Mouse (Mus musculus) limb, embryonic 14.5 days (tissue): ENCODE measurements around the gene Kyat1. TPM values are rescaled to one million over a fixed set of nuclear protein-coding genes. Genes with fewer than 3 reads are reported as not detected.

ENCODE experiments used
- ATAC-seq: fragments of 200-750 bp; cut with Nextera tagmentation; 2 replicates; pipeline ENCODE4 v1.8.0; 2017; ENCODE audit warnings: low read depth, moderate number of reproducible peaks, moderate TSS enrichment; ENCODE audit not compliant: low FRiP score
- DNase-seq: peaks from one replicate; pipeline ENCODE4 v3.0.0-alpha.2; 2015; ENCODE audit warnings: low spot score
- H3K27ac ChIP-seq: fragments of 300-500 bp; sonication (generic); replicated peaks from 2 replicates; pipeline ENCODE4 v1.5.1; 2014; ENCODE audit warnings: low read depth, mild to moderate bottlenecking, low read length, moderate library complexity, mixed read lengths
- H3K27me3 ChIP-seq: fragments of 300-500 bp; sonication (generic); 2 replicates; pipeline ENCODE4 v1.6.1; 2014; ENCODE audit warnings: low read length, mixed read lengths; ENCODE audit not compliant: control insufficient read depth, insufficient read depth
- H3K36me3 ChIP-seq: fragments of 300-500 bp; sonication (generic); 2 replicates; pipeline ENCODE4 v1.6.1; 2014; ENCODE audit warnings: mild to moderate bottlenecking, low read length, moderate library complexity, mixed read lengths; ENCODE audit not compliant: control insufficient read depth, insufficient read depth
- H3K4me1 ChIP-seq: fragments of 300-500 bp; sonication (generic); 2 replicates; pipeline ENCODE4 v1.6.1; 2014; ENCODE audit warnings: antibody characterized with exemption, low read length, mixed read lengths; ENCODE audit not compliant: control insufficient read depth, insufficient read depth
- H3K4me2 ChIP-seq: fragments of 300-500 bp; sonication (generic); replicated peaks from 2 replicates; pipeline ENCODE4 v1.6.1; 2014; ENCODE audit warnings: low read depth, mild to moderate bottlenecking, low read length, moderate library complexity; ENCODE audit not compliant: severe bottlenecking
- H3K4me3 ChIP-seq: fragments of 300-500 bp; sonication (generic); replicated peaks from 2 replicates; pipeline ENCODE4 v1.5.1; 2014; ENCODE audit warnings: low read length
- H3K9ac ChIP-seq: fragments of 300-500 bp; sonication (generic); 2 replicates; pipeline ENCODE4 v1.6.1; 2014; ENCODE audit warnings: mild to moderate bottlenecking, low read depth, low read length, moderate library complexity; ENCODE audit not compliant: severe bottlenecking
- H3K9me3 ChIP-seq: fragments of 300-500 bp; sonication (generic); 2 replicates; pipeline ENCODE4 v1.6.1; 2016; ENCODE audit warnings: low read length; ENCODE audit not compliant: control insufficient read depth
- POLR2A ChIP-seq: fragments of 200-500 bp; IDR thresholded peaks from 2 replicates; pipeline ENCODE4 v1.8.0; 2012; ENCODE audit warnings: inconsistent platforms, mild to moderate bottlenecking, moderate library complexity, borderline replicate concordance; ENCODE audit not compliant: insufficient read depth, insufficient read length; ENCODE audit errors: extremely low read depth
- WGBS: fragments of 180-500 bp; shearing (Covaris S2); extraction: QIAGEN DNeasy Blood & Tissue Kit; methylation state at CpG from one replicate; pipeline ENCODE4 v1.1.7; 2014; 5-methylcytosine and 5-hydroxymethylcytosine counted together
- polyA plus RNA-seq, 2 experiments: library from polyadenylated mRNA; depleted of rRNA in 1 of 2; stranded (reverse) in 1 of 2; unstranded in 1 of 2; fragments of >200 nt; fragmentation: Nextera tagmentation in 1 of 2; extraction: Ambion mirVana in 1 of 2; gene quantifications; 2 replicates each; pipeline versions ENCODE4 v1.2.1 to v1.2.3; 2012 to 2014

The Kyat1 gene
- polyA plus RNA-seq (2012; rRNA removed) (24.5 and 30.3 TPM in 2 replicates), polyA plus RNA-seq (2014; fragmentation: Nextera tagmentation; extraction: Ambion mirVana) (10.2 and 10.3 TPM in 2 replicates)

GRCm38 (mm10) chr2:30205629-30206357 is at the start of gene Kyat1:
Gene Kyat1 (minus strand): TSS chr2:30205847.
- peak; percentile 94 for ATAC-seq

GRCm38 (mm10) chr2:30253809-30254208 is 48.2 kb upstream of the Kyat1 start:
- no peak for DNase-seq
- H3K4me1 ChIP-seq = 0 out of 2 replicates have a peak, but pooled peaks cover 3% of the 10 kb centered on the region
- H3K4me2 ChIP-seq = no peak overlapping the region
- H3K4me3 ChIP-seq = no peak overlapping the region
- TF ChIP-seq POLR2A = no peak
- no peaks in the 10 kb centered on the region for H3K27me3 ChIP-seq
- H3K36me3 ChIP-seq = peaks cover 75% of the 10 kb centered on the region
- no peak overlapping the region for H3K9ac ChIP-seq
- H3K27ac ChIP-seq = no peak overlapping the region
- WGBS = 68% methylated on average over 5 of the region's 5 CpGs
- H3K9me3 ChIP-seq = no peaks in the 10 kb centered on the region
- ATAC-seq = no peak

More at GRCm38 (mm10) chr2:30205629-30206357, at the start of gene Kyat1:
- peak; percentile 96 for DNase-seq
- Histone ChIP-seq H3K4me3 (peak within 1 kb of the TSS; percentile 63), H3K36me3 (no peaks in the 10 kb centered on the region), H3K4me1 (peaks cover 4% of the 10 kb centered on the region), H3K27me3 (no peaks in the 10 kb centered on the region), H3K9me3 (no peaks in the 10 kb centered on the region), H3K27ac (peak within 1 kb of the TSS; percentile 65), H3K4me2 (peak within 1 kb of the TSS; percentile 83), H3K9ac (peak within 1 kb of the TSS; percentile 63)
- under 1% methylated on average over 44 of the region's 44 CpGs for WGBS
- TF ChIP-seq POLR2A = no peak

GRCm38 (mm10) chr2:30252521-30252920 is 46.9 kb upstream of the Kyat1 start:
- no peak overlapping the region for H3K4me3 ChIP-seq
- no peak overlapping the region for H3K27ac ChIP-seq
- no peak for DNase-seq
- no peaks in the 10 kb centered on the region for H3K4me1 ChIP-seq
- H3K9ac ChIP-seq = no peak overlapping the region
- ATAC-seq = no peak
- TF ChIP-seq POLR2A = no peak
- no peaks in the 10 kb centered on the region for H3K9me3 ChIP-seq
- 80% methylated on average over 3 of the region's 3 CpGs for WGBS
- H3K27me3 ChIP-seq = no peaks in the 10 kb centered on the region
- no peak overlapping the region for H3K4me2 ChIP-seq
- H3K36me3 ChIP-seq = peaks cover 73% of the 10 kb centered on the region

- 75% methylated on average over 5 of the region's 5 CpGs for WGBS
- Histone ChIP-seq H3K9ac (no peak overlapping the region), H3K27ac (no peak overlapping the region), H3K4me3 (no peak overlapping the region), H3K27me3 (no peaks in the 10 kb centered on the region), H3K4me2 (no peak overlapping the region), H3K4me1 (no peaks in the 10 kb centered on the region), H3K36me3 (peaks cover 67% of the 10 kb centered on the region), H3K9me3 (no peaks in the 10 kb centered on the region)
- no peak for TF ChIP-seq POLR2A
- ATAC-seq (no peak), DNase-seq (no peak)
Observed at GRCm38 (mm10) chr2:30251417-30252104, 45.9 kb upstream of the Kyat1 start.
